Mouse (Mus musculus) megakaryocyte, embryonic 14.5 days (primary cell): ENCODE data around the gene Pex3.

Source experiments
- FLI1 ChIP-seq: IDR thresholded peaks from 2 replicates; pipeline ENCODE4 v1.6.1; 2012; ENCODE audit warnings: low read length, inconsistent platforms, mixed read lengths
- GATA1 ChIP-seq: IDR thresholded peaks from 3 replicates; pipeline ENCODE4 v1.6.1; 2012; ENCODE audit warnings: mixed read lengths, low read length, inconsistent platforms, borderline replicate concordance

DNA sequence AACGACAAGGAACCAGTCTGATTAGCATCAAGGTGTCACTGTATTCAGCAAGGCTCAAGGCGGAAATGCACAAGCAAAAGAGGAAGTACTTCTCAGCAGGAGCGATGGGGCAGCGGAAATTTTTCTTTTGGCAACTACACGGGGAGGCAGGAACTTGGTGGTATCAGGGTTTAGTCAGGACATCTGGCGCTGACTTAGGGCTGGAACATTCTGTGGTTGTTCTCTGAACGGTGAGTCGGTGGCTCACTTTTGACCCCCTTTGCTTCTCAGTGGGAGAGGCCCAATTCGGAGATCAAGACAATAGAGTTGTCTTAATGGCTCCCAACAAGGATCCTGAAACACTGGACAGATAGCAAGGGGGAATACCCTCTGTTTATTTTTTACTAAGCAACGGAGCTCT is 39.3 kb upstream of the Pex3 start:
- TF ChIP-seq GATA1: no peak
- no peak for TF ChIP-seq FLI1
